Mouse (Mus musculus) heart, embryonic 11.5 days (tissue): Measurements from ENCODE around the gene Ngrn. TPM values are rescaled to one million over a fixed set of nuclear protein-coding genes. Genes with fewer than 3 reads are reported as not detected.

ENCODE experiments used
- ATAC-seq: fragments of 200-750 bp; cut with Nextera tagmentation; replicated peaks from 2 replicates; pipeline ENCODE4 v1.8.0; 2017; ENCODE audit warnings: moderate library complexity; ENCODE audit not compliant: insufficient number of reproducible peaks, low FRiP score, low TSS enrichment
- H3K27ac ChIP-seq: fragments of 300-500 bp; sonication (generic); 2 replicates; pipeline ENCODE4 v1.5.1; 2014; ENCODE audit warnings: mild to moderate bottlenecking, low read depth, low read length
- H3K27me3 ChIP-seq: fragments of 300-500 bp; sonication (generic); 2 replicates; pipeline ENCODE4 v1.6.1; 2014; ENCODE audit warnings: mild to moderate bottlenecking, low read length, mixed read lengths; ENCODE audit not compliant: control insufficient read depth, insufficient read depth
- H3K36me3 ChIP-seq: fragments of 300-500 bp; sonication (generic); 2 replicates; pipeline ENCODE4 v1.6.1; 2014; ENCODE audit warnings: mild to moderate bottlenecking, low read length, moderate library complexity, mixed read lengths; ENCODE audit not compliant: control insufficient read depth, insufficient read depth
- H3K4me1 ChIP-seq: fragments of 300-500 bp; sonication (generic); 2 replicates; pipeline ENCODE4 v1.6.1; 2014; ENCODE audit warnings: low read length; ENCODE audit not compliant: control insufficient read depth, insufficient read depth
- H3K4me2 ChIP-seq: fragments of 300-500 bp; sonication (generic); 2 replicates; pipeline ENCODE4 v1.6.1; 2014; ENCODE audit warnings: mild to moderate bottlenecking, moderate library complexity
- H3K4me3 ChIP-seq: fragments of 300-500 bp; sonication (generic); 2 replicates; pipeline ENCODE4 v1.5.1; 2014; ENCODE audit warnings: low read depth, low read length
- H3K9ac ChIP-seq: fragments of 300-500 bp; sonication (generic); 2 replicates; pipeline ENCODE4 v1.6.1; 2014; ENCODE audit warnings: mild to moderate bottlenecking, low read depth, low read length, moderate library complexity
- H3K9me3 ChIP-seq: fragments of 300-500 bp; sonication (generic); replicated peaks from 2 replicates; pipeline ENCODE4 v1.6.1; 2016; ENCODE audit warnings: low read length; ENCODE audit not compliant: control insufficient read depth
- WGBS: fragments of 180-500 bp; shearing (Covaris S2); extraction: QIAGEN DNeasy Blood & Tissue Kit; methylation state at CpG from one replicate; pipeline ENCODE4 v1.1.7; 2014; ENCODE audit not compliant: insufficient replicate concordance; 5-methylcytosine and 5-hydroxymethylcytosine counted together
- polyA plus RNA-seq: library from polyadenylated mRNA; unstranded; fragments of >200 nt; fragmentation: Nextera tagmentation; extraction: Ambion mirVana; gene quantifications from 2 replicates; pipeline ENCODE4 v1.2.1, GENCODE M21; 2014

Gene Ngrn
- polyA plus RNA-seq, 1 experiment from 2014 or later, result 41.4 TPM

GRCm38 (mm10) chr7:80227065-80227464, 34.0 kb upstream of the Ngrn start:
- no peak overlapping the region for H3K27ac ChIP-seq
- peaks cover 7% of the 10 kb centered on the region; the same call in 1 of the 2 replicates for H3K4me1 ChIP-seq
- ATAC-seq, result no peak
- peaks cover 20% of the 10 kb centered on the region; the same call in 1 of the 2 replicates for H3K36me3 ChIP-seq
- no peaks in the 10 kb centered on the region for H3K9me3 ChIP-seq
- no peak overlapping the region for H3K4me3 ChIP-seq
- no peak overlapping the region for H3K9ac ChIP-seq
- no peak overlapping the region for H3K4me2 ChIP-seq
- 95% methylated on average over 4 of the region's 4 CpGs for WGBS
- no peaks in the 10 kb centered on the region for H3K27me3 ChIP-seq

GRCm38 (mm10) chr7:80230196-80230595, 30.8 kb upstream of the Ngrn start:
- no peak for ATAC-seq
- Histone ChIP-seq H3K4me1 (peaks cover 11% of the 10 kb centered on the region), H3K4me3 (no peak overlapping the region), H3K9ac (no peak overlapping the region), H3K27me3 (no peaks in the 10 kb centered on the region), H3K27ac (no peak overlapping the region), H3K9me3 (no peaks in the 10 kb centered on the region), H3K4me2 (no peak overlapping the region), H3K36me3 (peaks cover 11% of the 10 kb centered on the region; the same call in 1 of the 2 replicates)
- 74% methylated on average over 6 of the region's 6 CpGs for WGBS

DNA sequence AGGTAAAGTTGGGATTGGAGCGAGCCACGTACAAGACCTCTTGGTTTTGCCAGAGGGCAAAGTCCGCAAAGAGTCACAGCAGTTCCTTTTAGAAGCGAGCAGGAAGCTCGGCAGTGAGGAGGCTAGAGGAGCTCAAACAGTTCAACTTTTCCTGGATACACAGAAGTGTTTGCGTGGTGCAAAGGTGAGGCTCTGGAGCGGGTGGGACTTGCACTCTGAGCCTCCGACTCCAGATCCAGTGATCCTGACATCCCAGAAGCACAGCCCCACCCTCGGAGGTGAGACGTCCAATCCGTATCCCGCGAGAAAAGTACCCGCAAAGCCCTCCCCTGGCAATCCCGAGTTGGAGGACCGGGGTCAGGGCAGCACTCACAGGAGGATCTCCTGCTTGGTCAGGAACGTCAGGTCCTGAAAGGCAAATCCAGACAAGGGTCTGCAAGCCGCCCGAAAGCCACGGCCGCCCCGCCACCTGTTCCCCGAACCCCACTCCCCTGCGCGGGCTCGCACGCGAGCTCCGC, 29.0 kb upstream of the Ngrn start:
- Histone ChIP-seq H3K4me3 (peak overlapping the region; percentile 78), H3K27me3 (no peaks in the 10 kb centered on the region), H3K9me3 (no peaks in the 10 kb centered on the region), H3K4me2 (peak overlapping the region; percentile 77), H3K9ac (peak overlapping the region; percentile 52), H3K4me1 (peaks cover 11% of the 10 kb centered on the region), H3K36me3 (peaks cover 4% of the 10 kb centered on the region; the same call in 1 of the 2 replicates), H3K27ac (peak overlapping the region; percentile 55)
- ATAC-seq, result peak; percentile 12; the same call in 1 of the 2 replicates
- 1% methylated on average over 29 of the region's 29 CpGs for WGBS

DNA sequence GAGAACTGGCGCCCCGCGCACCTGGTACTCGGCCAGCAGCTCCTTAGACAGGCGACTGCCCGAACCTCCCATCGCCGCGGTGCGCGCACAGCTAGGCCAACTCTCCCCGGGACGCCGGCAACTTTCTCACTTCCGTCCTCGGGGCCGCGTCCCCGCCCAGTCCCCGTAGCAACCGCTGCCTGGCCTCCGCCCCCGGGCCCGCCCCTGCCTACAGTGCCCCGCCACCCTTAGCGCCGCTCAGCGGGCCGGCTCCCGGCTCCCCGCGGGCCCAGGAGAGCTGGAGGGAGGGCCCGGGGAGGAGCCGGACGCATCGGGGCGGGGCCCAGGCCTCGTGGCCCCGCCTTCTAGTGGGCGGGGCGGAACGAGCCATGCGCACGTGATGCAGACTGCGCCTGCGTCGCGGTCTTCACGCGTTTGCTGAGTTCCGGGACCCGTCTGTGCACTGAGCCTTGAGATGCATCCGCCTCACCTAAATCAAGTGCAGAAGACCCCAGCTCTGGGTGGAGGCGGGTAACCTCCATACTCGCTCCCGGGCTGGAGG, 28.5 kb upstream of the Ngrn start, which contains the start of the genes Cib1 and Gdpgp1:
TSS of gene Cib1 (minus strand) at position 325 of the 541 bp plus-strand sequence.
TSS of gene Gdpgp1 (plus strand) at position 377 of the 541 bp plus-strand sequence.
- peak within 1 kb of the TSS; percentile 78 for H3K4me3 ChIP-seq
- peaks cover 2% of the 10 kb centered on the region; the same call in 1 of the 2 replicates for H3K36me3 ChIP-seq
- peak within 1 kb of the TSS; percentile 55 for H3K27ac ChIP-seq
- H3K9ac ChIP-seq, result peak within 1 kb of the TSS; percentile 82
- no peaks in the 10 kb centered on the region for H3K27me3 ChIP-seq
- no peaks in the 10 kb centered on the region for H3K9me3 ChIP-seq
- under 1% methylated on average over 48 of the region's 56 CpGs for WGBS
- H3K4me1 ChIP-seq, result peaks cover 11% of the 10 kb centered on the region
- H3K4me2 ChIP-seq, result peak within 1 kb of the TSS; percentile 77
- ATAC-seq, result peak; percentile 100

DNA sequence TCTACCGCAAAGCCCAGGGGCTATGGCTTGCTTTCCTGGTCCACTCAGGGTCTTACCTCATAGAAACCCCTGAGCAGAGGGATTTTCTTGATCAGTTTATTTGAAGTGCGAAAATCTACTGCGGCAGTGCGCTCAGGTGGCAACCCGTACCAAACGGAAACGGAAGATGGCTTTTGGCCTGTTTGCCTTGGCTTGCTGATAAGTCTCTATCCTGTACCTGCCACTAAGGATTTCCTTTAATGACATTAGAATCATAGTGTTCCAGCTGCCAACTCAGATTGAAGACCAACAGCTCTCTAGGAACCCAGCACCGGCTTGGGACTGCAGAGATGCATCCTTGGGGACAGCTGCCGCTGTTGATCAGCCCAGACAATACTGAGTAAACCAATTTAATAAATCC, 27.2 kb upstream of the Ngrn start:
- H3K4me2 ChIP-seq, result peak overlapping the region; percentile 77
- H3K27ac ChIP-seq, result no peak overlapping the region
- no peaks in the 10 kb centered on the region for H3K27me3 ChIP-seq
- no peak overlapping the region; the same call in 1 of the 2 replicates for H3K9ac ChIP-seq
- no peak overlapping the region for H3K4me3 ChIP-seq
- H3K4me1 ChIP-seq, result peaks cover 11% of the 10 kb centered on the region
- 66% methylated on average over 9 of the region's 9 CpGs for WGBS
- H3K9me3 ChIP-seq, result no peaks in the 10 kb centered on the region
- peaks cover 3% of the 10 kb centered on the region; the same call in 1 of the 2 replicates for H3K36me3 ChIP-seq
- ATAC-seq, result no peak

GRCm38 (mm10) chr7:80238542-80238941, 22.5 kb upstream of the Ngrn start:
- ATAC-seq, result no peak
- Histone ChIP-seq H3K27ac (no peak overlapping the region), H3K36me3 (peaks cover 10% of the 10 kb centered on the region; the same call in 1 of the 2 replicates), H3K9ac (no peak overlapping the region), H3K4me1 (peaks cover 6% of the 10 kb centered on the region; the same call in 1 of the 2 replicates), H3K4me3 (no peak overlapping the region), H3K9me3 (no peaks in the 10 kb centered on the region), H3K27me3 (no peaks in the 10 kb centered on the region), H3K4me2 (no peak overlapping the region)
- 85% methylated on average over 10 of the region's 10 CpGs for WGBS

GRCm38 (mm10) chr7:80241661-80242060, 19.4 kb upstream of the Ngrn start:
- no peak for ATAC-seq
- 72% methylated on average over 4 of the region's 4 CpGs for WGBS

DNA sequence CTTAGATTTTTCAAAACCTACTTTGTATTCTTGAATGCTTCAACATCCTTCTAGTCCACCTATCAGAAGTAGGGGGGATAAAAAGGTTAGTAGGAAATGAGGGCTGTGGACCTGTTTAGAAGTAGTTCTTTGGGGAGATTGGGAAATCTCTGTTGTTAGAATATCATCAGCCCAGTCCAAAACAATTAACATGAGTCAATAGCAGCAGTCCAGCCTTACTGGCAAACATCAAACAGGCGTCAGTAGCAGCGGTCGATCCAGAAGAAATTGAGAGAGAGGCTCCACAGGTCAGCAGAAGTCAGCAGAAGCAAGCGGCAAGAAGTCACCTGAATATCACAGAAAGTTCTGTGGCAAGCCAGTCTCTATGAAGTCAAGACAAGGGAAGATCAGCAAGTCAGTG, 16.2 kb upstream of the Ngrn start:
- no peak overlapping the region for H3K27ac ChIP-seq
- H3K27me3 ChIP-seq, result no peaks in the 10 kb centered on the region
- no peak overlapping the region for H3K4me3 ChIP-seq
- peaks cover 2% of the 10 kb centered on the region; the same call in 1 of the 2 replicates for H3K4me1 ChIP-seq
- no peak overlapping the region for H3K4me2 ChIP-seq
- 0 out of 2 replicates have a peak, but pooled peaks cover 2% of the 10 kb centered on the region for H3K36me3 ChIP-seq
- no peaks in the 10 kb centered on the region for H3K9me3 ChIP-seq
- no peak for ATAC-seq
- no peak overlapping the region for H3K9ac ChIP-seq
- WGBS, result 86% methylated on average over 4 of the region's 4 CpGs

More at GRCm38 (mm10) chr7:80241661-80242060, 19.4 kb upstream of the Ngrn start:
- Histone ChIP-seq H3K9ac (no peak overlapping the region), H3K27ac (no peak overlapping the region), H3K4me2 (no peak overlapping the region), H3K36me3 (peaks cover 10% of the 10 kb centered on the region; the same call in 1 of the 2 replicates), H3K4me1 (peaks cover 2% of the 10 kb centered on the region; the same call in 1 of the 2 replicates), H3K4me3 (no peak overlapping the region), H3K9me3 (no peaks in the 10 kb centered on the region), H3K27me3 (no peaks in the 10 kb centered on the region)
